8 mouse cellular contexts compared by ENCODE assay signal in the genomic region with DNA sequence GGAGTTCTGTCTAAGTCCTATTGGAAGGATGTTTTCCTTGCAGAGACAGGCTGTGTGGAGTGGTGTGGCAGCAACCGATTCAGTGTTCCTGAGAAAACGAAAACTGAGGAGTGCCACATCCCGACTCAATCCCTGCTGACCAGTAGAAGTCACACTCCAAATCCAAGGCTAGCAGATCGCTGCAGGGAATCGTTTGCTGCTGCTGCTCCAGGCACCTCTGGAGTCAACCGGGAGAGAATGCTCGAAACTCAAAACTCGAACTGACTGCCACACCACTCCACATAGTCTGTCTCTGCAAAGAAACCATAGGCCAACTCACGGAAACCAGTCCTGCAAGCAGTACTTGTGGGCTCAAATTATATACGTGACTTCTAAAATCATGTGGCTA. TPM values are rescaled to one million over a fixed set of nuclear protein-coding genes. Genes with fewer than 3 reads are reported as not detected.
DNase-seq lines count a peak whose midpoint lies in the region; ATAC-seq lines count a peak whose summit lies in the region.

No protein-coding gene starts in this region.

- DNase-seq in kidney, adult 8-10 months = peak; percentile 5 to 11
- no peak for DNase-seq in kidney, adult 18-20 months
- DNase-seq in limb, embryonic 11.5 days (ENCODE audit: low spot score) = no peak
- no peak for DNase-seq in ovary, adult 18-20 months (ENCODE audit: low spot score)
- no peak for DNase-seq in left cerebral cortex, adult 11 months (ENCODE audit: low spot score)

- WGBS in forebrain, embryonic 15.5 days = 23% methylated on average over 10 of the region's 10 CpGs
- 31% methylated on average over 10 of the region's 10 CpGs for WGBS in limb, embryonic 11.5 days
- WGBS in midbrain, embryonic 16.5 days = 23% methylated on average over 10 of the region's 10 CpGs

- H3K4me1 ChIP-seq in brown adipose tissue, adult 24 weeks (ENCODE audit: control insufficient read depth, insufficient read depth, insufficient read length, low read length) = peaks cover 2% of the 10 kb centered on the region; the same call in 1 of the 2 replicates
- H3K4me1 ChIP-seq in forebrain, embryonic 15.5 days = peaks cover 18% of the 10 kb centered on the region
- H3K4me1 ChIP-seq in limb, embryonic 11.5 days (ENCODE audit: control insufficient read depth, insufficient read depth, low read length) = 0 out of 2 replicates have a peak, but pooled peaks cover 2% of the 10 kb centered on the region
- peaks cover 18% of the 10 kb centered on the region for H3K4me1 ChIP-seq in midbrain, embryonic 16.5 days (ENCODE audit: control insufficient read depth, insufficient read depth, low read length)

- H3K36me3 ChIP-seq in forebrain, embryonic 15.5 days = no peaks in the 10 kb centered on the region
- H3K36me3 ChIP-seq in limb, embryonic 11.5 days (ENCODE audit: control insufficient read depth, insufficient read depth, low read length) = no peaks in the 10 kb centered on the region; the same call in 1 of the 2 replicates
- no peaks in the 10 kb centered on the region for H3K36me3 ChIP-seq in midbrain, embryonic 16.5 days (ENCODE audit: control insufficient read depth, insufficient read depth, low read length)

- no peaks in the 10 kb centered on the region for H3K9me3 ChIP-seq in forebrain, embryonic 15.5 days
- H3K9me3 ChIP-seq in limb, embryonic 11.5 days (ENCODE audit: control insufficient read depth, low read length) = no peaks in the 10 kb centered on the region
- no peaks in the 10 kb centered on the region for H3K9me3 ChIP-seq in midbrain, embryonic 16.5 days (replicated peaks; ENCODE audit: control insufficient read depth, low read length, poor library complexity, severe bottlenecking)

- H3K27me3 ChIP-seq in forebrain, embryonic 15.5 days = no peaks in the 10 kb centered on the region
- H3K27me3 ChIP-seq in limb, embryonic 11.5 days (ENCODE audit: control insufficient read depth, insufficient read depth, low read length) = no peaks in the 10 kb centered on the region
- H3K27me3 ChIP-seq in midbrain, embryonic 16.5 days (ENCODE audit: control insufficient read depth, insufficient read depth, low read depth, low read length) = no peaks in the 10 kb centered on the region

- H3K9ac ChIP-seq in forebrain, embryonic 15.5 days (replicated peaks) = peak overlapping the region; percentile 71
- peak overlapping the region; percentile 79 for H3K9ac ChIP-seq in limb, embryonic 11.5 days (ENCODE audit: low read length)
- H3K9ac ChIP-seq in midbrain, embryonic 16.5 days (ENCODE audit: low read depth, low read length) = peak overlapping the region; percentile 82

- H3K27ac ChIP-seq in brown adipose tissue, adult 24 weeks (replicated peaks; ENCODE audit: low read depth, low read length) = no peak overlapping the region
- peak overlapping the region; percentile 99 for H3K27ac ChIP-seq in forebrain, embryonic 15.5 days (replicated peaks)
- H3K27ac ChIP-seq in limb, embryonic 11.5 days (replicated peaks; ENCODE audit: low read depth, low read length) = 0 out of 2 replicates have a peak overlapping the region, but pooled peaks have one; percentile 42
- H3K27ac ChIP-seq in midbrain, embryonic 16.5 days (ENCODE audit: low read length) = peak overlapping the region; percentile 99

- peak overlapping the region; percentile 66 for H3K4me2 ChIP-seq in forebrain, embryonic 15.5 days (replicated peaks)
- peak overlapping the region; percentile 84 for H3K4me2 ChIP-seq in limb, embryonic 11.5 days (ENCODE audit: low read depth, severe bottlenecking)
- H3K4me2 ChIP-seq in midbrain, embryonic 16.5 days (ENCODE audit: low read length) = peak overlapping the region; percentile 89

- H3K4me3 ChIP-seq in brown adipose tissue, adult 24 weeks (ENCODE audit: insufficient read depth, low read depth, low read length) = peak overlapping the region; percentile 71
- H3K4me3 ChIP-seq in forebrain, embryonic 15.5 days = peak overlapping the region; percentile 72
- H3K4me3 ChIP-seq in limb, embryonic 11.5 days (ENCODE audit: low read depth, low read length) = peak overlapping the region; percentile 48
- H3K4me3 ChIP-seq in midbrain, embryonic 16.5 days (ENCODE audit: low read depth, low read length) = peak overlapping the region; percentile 67

- peak; percentile 30 for ATAC-seq in forebrain, embryonic 15.5 days (replicated peaks)
- peak; percentile 9; the same call in 1 of the 2 replicates for ATAC-seq in limb, embryonic 11.5 days (ENCODE audit: insufficient number of reproducible peaks, low FRiP score, low TSS enrichment, low read depth)
- ATAC-seq in midbrain, embryonic 16.5 days = peak; percentile 23

RNA-seq across cellular contexts. Expression of gene Kdm8, which starts 0.4 kb away (rescaled TPM):
- polyA plus RNA-seq in brown adipose tissue, adult 24 weeks (2012; ENCODE audit: insufficient read depth, insufficient read length, missing spikeins) = 2.4 and 3.1 TPM in 2 replicates
- 5.0 and 6.3 TPM in 2 replicates for polyA plus RNA-seq in forebrain, embryonic 15.5 days (2015; fragmentation: Nextera tagmentation; extraction: Ambion mirVana)
- polyA plus RNA-seq in limb, embryonic 11.5 days (2014; fragmentation: Nextera tagmentation; extraction: Ambion mirVana) = 15.2 and 16.0 TPM in 2 replicates
- polyA plus RNA-seq in midbrain, embryonic 16.5 days (2015; fragmentation: Nextera tagmentation; extraction: Ambion mirVana) = 3.9 and 4.1 TPM in 2 replicates

RNA-seq across cellular contexts. Expression of gene Nsmce1, which starts 47.3 kb away (rescaled TPM):
- polyA plus RNA-seq in brown adipose tissue, adult 24 weeks (2012; ENCODE audit: insufficient read depth, insufficient read length, missing spikeins) = 30.3 and 33.1 TPM in 2 replicates
- 119 and 128 TPM in 2 replicates for polyA plus RNA-seq in forebrain, embryonic 15.5 days (2015; fragmentation: Nextera tagmentation; extraction: Ambion mirVana)
- polyA plus RNA-seq in limb, embryonic 11.5 days (2014; fragmentation: Nextera tagmentation; extraction: Ambion mirVana) = 124 and 127 TPM in 2 replicates
- polyA plus RNA-seq in midbrain, embryonic 16.5 days (2015; fragmentation: Nextera tagmentation; extraction: Ambion mirVana) = 85.5 and 86.6 TPM in 2 replicates

Comparison
In these comparisons a context has a peak if more than half of its experiments do, and no peak if none do; other contexts are left out.
1. DNase-seq: peak in kidney, adult 8-10 months (2 of 2); none in kidney, adult 18-20 months (single experiment), limb, embryonic 11.5 days (single experiment), ovary, adult 18-20 months (single experiment) and left cerebral cortex, adult 11 months (single experiment).
2. Peak in every context shown above with its lines, with median percentiles within 50 percentile points of each other: H3K4me3 ChIP-seq, ATAC-seq, H3K4me2 ChIP-seq and H3K9ac ChIP-seq.